Mouse (Mus musculus) CH12.LX (cell line): ENCODE data around the gene Samd5. TPM values are rescaled to one million over a fixed set of nuclear protein-coding genes. Genes with fewer than 3 reads are reported as not detected.

Source experiments
- DNase-seq: peaks from one replicate; pipeline ENCODE4 v3.0.0-alpha.2; 2013; ENCODE audit errors: extremely low read depth
- H3K27ac ChIP-seq: 2 replicates; pipeline ENCODE4 v1.5.1; 2012; ENCODE audit warnings: low read depth, mild to moderate bottlenecking, control low read depth, moderate library complexity; ENCODE audit not compliant: insufficient read depth
- H3K27me3 ChIP-seq: replicated peaks from 2 replicates; pipeline ENCODE3; 2012; ENCODE audit warnings: inconsistent platforms
- H3K36me3 ChIP-seq, 2 experiments: replicated peaks in 1 of 2; 2 replicates each; pipeline versions ENCODE3 to v1.6.1; 2012; ENCODE audit warnings: inconsistent platforms in 1 of 2, low read length in 1 of 2, mild to moderate bottlenecking in 1 of 2, mixed read lengths in 1 of 2, moderate library complexity in 1 of 2; ENCODE audit not compliant: control insufficient read depth in 1 of 2, insufficient read depth in 1 of 2
- H3K4me1 ChIP-seq, 2 experiments: 2 replicates each; pipeline ENCODE4 v1.6.1; 2012; ENCODE audit warnings: inconsistent platforms in 1 of 2, moderate library complexity in 1 of 2; ENCODE audit not compliant: insufficient read depth in 2 of 2, control insufficient read depth in 1 of 2
- H3K4me2 ChIP-seq: 2 replicates; pipeline ENCODE4 v1.6.1; 2012; ENCODE audit warnings: low read depth, mild to moderate bottlenecking, control low read depth; ENCODE audit not compliant: poor library complexity, insufficient read depth, severe bottlenecking
- H3K4me3 ChIP-seq, 3 experiments: fragments of 150-350 bp in 1 of 3; sonication (generic) in 1 of 3; replicated peaks in 1 of 3; 2 replicates each; pipeline versions ENCODE3 to v1.5.1; 2011 to 2012; ENCODE audit warnings: low read depth in 2 of 3, low read length in 2 of 3, mild to moderate bottlenecking in 2 of 3, moderate library complexity in 2 of 3, control low read depth in 1 of 3, improper control_type of control experiment in 1 of 3, inconsistent platforms in 1 of 3, mixed read lengths in 1 of 3; ENCODE audit not compliant: poor library complexity in 1 of 3
- H3K79me2 ChIP-seq: replicated peaks from 2 replicates; pipeline ENCODE4 v1.6.1; 2012; ENCODE audit warnings: mild to moderate bottlenecking, moderate library complexity; ENCODE audit not compliant: control insufficient read depth, poor library complexity, insufficient read depth, severe bottlenecking; ENCODE audit errors: extremely low read depth
- H3K9ac ChIP-seq: 2 replicates; pipeline ENCODE4 v1.6.1; 2012; ENCODE audit warnings: low read depth, mild to moderate bottlenecking, control low read depth, moderate library complexity; ENCODE audit not compliant: insufficient read depth
- H3K9me3 ChIP-seq: replicated peaks from 2 replicates; pipeline ENCODE3; 2012; ENCODE audit warnings: low read length, inconsistent platforms, mixed read lengths
- CHD1 ChIP-seq: IDR thresholded peaks from 2 replicates; pipeline ENCODE4 v1.6.1; 2012; ENCODE audit warnings: low read depth, low read length, improper control_type of control experiment, inconsistent platforms
- CHD2 ChIP-seq: IDR thresholded peaks from 2 replicates; pipeline ENCODE4 v1.6.1; 2011; ENCODE audit warnings: low read length, improper control_type of control experiment
- CTCF ChIP-seq, 2 experiments: IDR thresholded peaks in 1 of 2; conservative IDR thresholded peaks in 1 of 2; 2 replicates each; pipeline ENCODE4 v1.5.1; 2011 to 2012; ENCODE audit warnings: low read depth in 2 of 2, low read length in 2 of 2, improper control_type of control experiment in 1 of 2, inconsistent platforms in 1 of 2, mild to moderate bottlenecking in 1 of 2, moderate library complexity in 1 of 2
- ELF1 ChIP-seq: IDR thresholded peaks from 2 replicates; pipeline ENCODE4 v1.6.1; 2014; ENCODE audit warnings: low read depth, mild to moderate bottlenecking, inconsistent platforms, low read length, improper control_type of control experiment
- EP300 ChIP-seq: IDR thresholded peaks from 2 replicates; pipeline ENCODE4 v1.6.1; 2011; ENCODE audit warnings: low read length, improper control_type of control experiment
- ETS1 ChIP-seq: conservative IDR thresholded peaks from 2 replicates; pipeline ENCODE4 v1.6.1; 2012; ENCODE audit warnings: low read depth, mild to moderate bottlenecking, inconsistent platforms, low read length, improper control_type of control experiment, moderate library complexity
- JUND ChIP-seq: conservative IDR thresholded peaks from 2 replicates; pipeline ENCODE4 v1.6.1; 2011; ENCODE audit warnings: low read depth, low read length, improper control_type of control experiment
- MAFK ChIP-seq: IDR thresholded peaks from 2 replicates; pipeline ENCODE4 v1.6.1; 2011; ENCODE audit warnings: low read length, improper control_type of control experiment; ENCODE audit not compliant: insufficient replicate concordance
- MAX ChIP-seq: IDR thresholded peaks from 2 replicates; pipeline ENCODE4 v1.6.1; 2011; ENCODE audit warnings: low read length, improper control_type of control experiment
- MAZ ChIP-seq: IDR thresholded peaks from 2 replicates; pipeline ENCODE4 v1.6.1; 2012; ENCODE audit warnings: low read depth, mild to moderate bottlenecking, inconsistent platforms, low read length, improper control_type of control experiment, moderate library complexity
- MYC ChIP-seq: IDR thresholded peaks from 2 replicates; pipeline ENCODE4 v1.6.1; 2011; ENCODE audit warnings: low read depth, mild to moderate bottlenecking, improper control_type of control experiment, low read length
- NELFE ChIP-seq: IDR thresholded peaks from 2 replicates; pipeline ENCODE4 v1.6.1; 2011; ENCODE audit warnings: low read depth, low read length, improper control_type of control experiment
- PAX5 ChIP-seq: IDR thresholded peaks from 2 replicates; pipeline ENCODE4 v1.6.1; 2012; ENCODE audit warnings: low read length, inconsistent platforms, mixed read lengths
- SIN3A ChIP-seq: IDR thresholded peaks from 2 replicates; pipeline ENCODE4 v1.6.1; 2012; ENCODE audit warnings: low read length, improper control_type of control experiment, inconsistent platforms
- TBP ChIP-seq: conservative IDR thresholded peaks from 2 replicates; pipeline ENCODE4 v1.6.1; 2011; ENCODE audit warnings: low read depth, low read length, improper control_type of control experiment
- TCF12 ChIP-seq: IDR thresholded peaks from 2 replicates; pipeline ENCODE4 v1.6.1; 2014; ENCODE audit warnings: low read depth, mild to moderate bottlenecking, inconsistent platforms, low read length, improper control_type of control experiment
- ZC3H11A ChIP-seq: IDR thresholded peaks from 2 replicates; pipeline ENCODE4 v1.6.1; 2012; ENCODE audit warnings: low read depth, mild to moderate bottlenecking, inconsistent platforms, low read length, improper control_type of control experiment
- ZKSCAN1 ChIP-seq: IDR thresholded peaks from 2 replicates; pipeline ENCODE4 v1.6.1; 2012; ENCODE audit warnings: low read depth, inconsistent platforms, low read length, improper control_type of control experiment, borderline replicate concordance
- ZMIZ1 ChIP-seq: IDR thresholded peaks from 2 replicates; pipeline ENCODE4 v1.6.1; 2012; ENCODE audit warnings: low read depth, mild to moderate bottlenecking, inconsistent platforms, low read length, improper control_type of control experiment
- dilution Hi-C: fragments of 300-500 bp; cut with MboI; formaldehyde crosslinking; loops from 2 replicates; pipeline ENCODE4 v1.14.3; 2020; ENCODE audit warnings: low sequenced_read_pairs; ENCODE audit not compliant: extremely low pct_unique_long_range_greater_than_20kb, extremely low pct_ligation_motif_present
- in situ Hi-C: fragments of 300-500 bp; cut with MboI; formaldehyde crosslinking; loops from 3 replicates; pipeline ENCODE4 v1.14.3; 2019; ENCODE audit warnings: low sequenced_read_pairs, low pct_ligation_motif_present, low pct_unique_long_range_greater_than_20kb, mixed read lengths
- polyA plus RNA-seq: library from polyadenylated mRNA; unstranded; fragments of >175 nt; gene quantifications from 2 replicates; pipeline ENCODE4 v1.2.1, GENCODE M21; 2012; ENCODE audit warnings: low read depth; ENCODE audit not compliant: insufficient read length
- total RNA-seq, 2 experiments: library from RNA; depleted of rRNA; stranded (reverse); fragments of 300-350 nt in 1 of 2; fragments of >200 nt in 1 of 2; gene quantifications; 2 replicates each; pipeline ENCODE4 v1.2.3; 2012 to 2014

Samd5 gene
- total and polyA plus RNA-seq, 3 experiments = not detected

GRCm38 (mm10) chr10:9608854-9609253, 66.2 kb downstream of the Samd5 start:
- dilution Hi-C loops = no loop called here
- no peak for TF ChIP-seq CHD2

GRCm38 (mm10) chr10:9607155-9607554, 67.9 kb downstream of the Samd5 start:
- H3K9me3 ChIP-seq = no peaks in the 10 kb centered on the region
- H3K27me3 ChIP-seq = no peaks in the 10 kb centered on the region
- TF ChIP-seq ETS1 (no peak), MYC (no peak), ZKSCAN1 (no peak), TBP (no peak), CHD1 (no peak), ZMIZ1 (no peak), MAFK (no peak), SIN3A (no peak), TCF12 (no peak), EP300 (no peak), JUND (no peak), MAX (no peak), MAZ (no peak), CTCF (conservative IDR thresholded peaks at IDR 0.05 in 1 of 2, IDR thresholded peaks at IDR 0.05 in 1 of 2; ENCODE audit: low read depth in 2 of 2, low read length in 2 of 2) (no peak), PAX5 (no peak), ELF1 (no peak), NELFE (no peak), ZC3H11A (no peak)
- TF ChIP-seq, all 38 proteins: peak for 0
- no peaks in the 10 kb centered on the region for H3K79me2 ChIP-seq
- dilution Hi-C loops (no loop called here), in situ Hi-C loops (no loop called here)
- DNase-seq = no peak
- H3K9ac ChIP-seq = no peak overlapping the region
- no peaks in the 10 kb centered on the region for H3K36me3 ChIP-seq
- H3K4me2 ChIP-seq = no peak overlapping the region
- H3K4me3 ChIP-seq = no peak overlapping the region
- H3K27ac ChIP-seq = no peak overlapping the region
- no peaks in the 10 kb centered on the region for H3K4me1 ChIP-seq

More at GRCm38 (mm10) chr10:9608854-9609253, 66.2 kb downstream of the Samd5 start:
- Histone ChIP-seq H3K36me3 (no peaks in the 10 kb centered on the region), H3K9ac (no peak overlapping the region), H3K27me3 (no peaks in the 10 kb centered on the region), H3K4me3 (no peak overlapping the region), H3K27ac (no peak overlapping the region), H3K9me3 (no peaks in the 10 kb centered on the region), H3K79me2 (no peaks in the 10 kb centered on the region), H3K4me1 (no peaks in the 10 kb centered on the region), H3K4me2 (no peak overlapping the region)
- in situ Hi-C loops = no loop called here
- no peak for DNase-seq
